Mouse (Mus musculus): ENCODE measurements around the gene Hivep3.
A peak's percentile ranks its signal among the peaks of the same experiment; 100 is the strongest.

The Hivep3 gene

DNA sequence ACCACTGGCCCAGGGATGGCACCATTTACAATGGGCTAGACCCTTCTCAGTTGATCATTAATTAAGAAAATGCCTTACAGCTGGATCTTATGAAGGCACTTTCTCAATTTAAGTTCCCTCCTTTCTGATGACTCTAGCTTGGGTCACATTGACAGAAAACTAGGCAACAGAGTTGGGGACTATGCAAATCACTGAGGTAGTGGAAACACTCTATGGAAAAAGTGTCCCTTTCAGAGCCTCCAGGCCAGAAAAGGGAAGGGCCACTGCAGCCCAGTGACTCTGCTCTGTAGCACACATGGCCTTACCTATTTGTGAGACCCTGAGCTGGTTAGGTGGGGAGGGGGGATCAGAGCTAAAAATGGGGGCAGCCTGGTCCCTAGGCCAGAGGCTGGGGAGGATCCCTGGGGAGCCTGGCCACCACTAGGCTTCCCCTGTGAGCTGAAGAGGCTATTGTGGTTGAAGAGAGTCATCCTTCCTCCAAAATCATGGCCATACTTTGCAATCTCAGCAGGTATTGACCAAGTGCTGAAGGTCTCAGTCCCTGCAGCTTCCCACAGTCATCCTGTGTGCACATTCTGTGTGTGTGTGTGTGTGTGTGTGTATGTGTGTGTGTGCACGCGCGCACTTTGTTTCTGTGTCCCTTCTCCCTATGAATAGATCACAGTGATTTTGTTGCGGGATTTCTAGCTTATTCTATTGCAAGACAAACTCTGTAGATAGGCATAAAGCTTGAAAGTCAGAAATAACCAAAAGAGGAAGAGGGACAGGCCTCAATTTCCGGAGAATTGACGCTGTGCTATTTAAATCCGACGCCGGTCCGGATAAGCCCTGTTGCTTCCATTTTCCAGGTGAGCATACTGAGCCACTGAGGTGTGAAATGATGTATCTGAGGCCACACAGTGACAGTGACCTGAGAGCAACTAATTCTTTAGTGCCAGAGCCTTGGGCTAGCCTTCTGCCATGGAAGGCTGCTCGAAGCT lies 319.7 kb downstream of the Hivep3 start:
- DNase-seq (ENCODE audit: low spot score in 2 of 2): no peak

DNA sequence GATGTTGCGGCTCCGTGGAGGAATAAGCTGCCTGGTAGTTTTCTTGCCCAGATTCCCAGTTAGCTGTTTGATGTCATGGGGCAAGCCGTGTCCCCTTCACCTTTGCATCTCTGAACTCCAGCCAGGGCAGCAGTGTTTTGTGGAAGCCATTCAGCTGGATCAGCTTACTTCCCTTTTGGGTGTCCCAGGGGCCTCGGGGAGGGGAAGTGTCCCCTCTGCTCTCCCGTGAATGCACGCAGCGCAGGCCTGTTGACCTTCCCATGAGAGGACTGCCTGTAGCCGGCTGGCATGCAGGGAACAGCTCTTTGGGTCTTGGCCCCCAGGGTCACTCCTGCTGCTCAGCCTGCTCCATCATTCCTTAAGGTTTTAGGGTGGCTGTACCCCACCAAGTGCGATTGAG lies 320.6 kb downstream of the Hivep3 start:
- DNase-seq (ENCODE audit: low spot score in 2 of 2): no peak

DNA sequence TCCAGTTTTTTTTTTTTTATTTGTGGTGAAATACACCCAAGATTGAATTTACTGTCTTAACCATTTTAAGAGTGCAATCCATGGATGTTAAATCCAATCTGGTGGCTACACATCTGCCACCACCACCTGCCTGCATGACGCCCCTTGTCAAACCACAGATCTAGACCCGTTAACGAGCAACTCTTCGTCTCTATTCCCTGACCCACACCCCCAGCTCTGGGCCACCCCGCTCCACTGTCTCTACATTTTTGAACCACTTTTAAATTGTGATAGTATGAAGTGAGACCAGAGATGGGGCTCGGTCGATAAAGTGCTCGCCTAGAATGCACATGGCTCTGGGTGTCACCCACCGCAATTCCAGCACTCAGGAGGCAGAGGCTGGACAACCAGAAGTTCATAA lies 322.9 kb downstream of the Hivep3 start:
- DNase-seq (ENCODE audit: low spot score in 2 of 2): no peak

DNA sequence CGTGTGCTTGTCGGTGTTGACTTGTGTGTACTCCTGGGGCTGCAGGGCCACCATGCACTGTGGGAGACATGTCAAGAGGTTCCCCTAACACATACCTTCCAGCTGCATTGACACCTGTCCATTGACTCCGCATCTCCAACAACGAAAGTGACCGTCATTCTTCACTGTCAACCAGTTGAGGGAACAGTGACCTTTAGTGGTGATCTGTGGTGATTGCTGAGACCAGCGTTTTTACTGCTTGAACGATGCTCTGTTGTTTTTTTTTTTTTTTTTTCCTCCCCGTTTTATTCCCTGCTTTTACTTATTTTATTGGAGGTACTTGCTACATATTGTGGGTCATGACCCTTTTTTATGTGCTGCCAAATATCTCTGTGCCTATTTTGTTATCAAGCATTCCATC lies 323.9 kb downstream of the Hivep3 start:
- no peak for DNase-seq (ENCODE audit: low spot score in 2 of 2)

DNA sequence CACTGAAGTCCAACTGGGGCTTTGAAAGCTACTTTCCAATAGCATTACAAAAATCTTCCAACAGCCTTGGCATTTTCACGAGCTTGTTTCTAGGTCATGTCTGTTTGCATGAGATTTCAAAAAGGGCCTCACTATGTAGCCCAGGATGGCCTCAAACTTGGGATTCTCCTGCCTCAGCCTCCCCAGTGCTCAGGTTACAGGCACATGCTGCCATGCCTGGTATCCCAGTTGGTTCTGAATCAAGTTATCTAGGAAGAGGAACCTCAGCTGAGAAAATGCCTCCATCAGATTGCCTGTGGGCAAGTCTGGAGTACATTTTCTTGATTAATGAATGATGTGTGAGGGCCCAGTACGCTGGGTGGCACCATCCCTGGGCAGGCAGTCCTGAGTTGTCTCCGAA lies 324.6 kb downstream of the Hivep3 start:
- DNase-seq (ENCODE audit: low spot score in 2 of 2): no peak

DNA sequence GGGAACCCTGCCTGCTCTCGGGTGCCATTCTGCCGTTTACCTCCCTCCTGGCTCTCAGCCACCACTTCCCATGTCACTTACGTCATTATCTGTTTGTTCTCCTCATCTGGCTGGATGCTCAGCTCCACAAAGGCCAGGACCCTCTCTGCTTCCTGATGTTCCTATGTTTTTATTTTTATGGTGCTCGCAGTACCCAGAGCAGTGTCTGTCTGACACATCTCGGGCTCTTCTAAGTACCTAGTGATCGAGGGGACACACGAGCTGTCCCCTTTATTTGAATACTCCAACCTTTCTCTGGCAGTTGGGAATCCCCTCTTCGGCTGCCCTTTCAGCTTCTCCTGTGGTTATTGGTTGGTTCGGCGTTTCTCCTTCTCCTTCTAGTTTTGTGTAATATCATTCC lies 325.2 kb downstream of the Hivep3 start:
- no peak for DNase-seq (ENCODE audit: low spot score in 2 of 2)

DNA sequence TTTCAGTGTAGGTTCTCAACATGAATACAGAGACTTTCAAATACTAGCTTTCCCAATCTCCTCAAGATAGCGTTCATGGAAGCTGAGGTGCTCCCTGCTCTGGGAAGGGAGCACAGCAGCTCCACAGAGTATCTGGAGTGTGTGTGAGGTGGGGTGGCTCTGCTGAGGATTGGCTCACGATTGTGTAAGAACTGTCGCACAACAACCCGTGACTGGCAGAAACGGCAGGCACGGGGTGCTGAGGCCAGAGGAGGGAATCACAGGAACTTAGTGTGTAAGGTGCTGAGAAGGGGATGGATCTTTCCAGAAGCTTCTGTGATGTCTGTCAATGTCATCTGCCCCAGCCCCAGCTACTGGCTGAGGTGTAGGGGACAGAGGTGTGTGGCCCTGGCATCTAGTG lies 328.1 kb downstream of the Hivep3 start:
- no peak for DNase-seq (ENCODE audit: low spot score in 2 of 2)

DNA sequence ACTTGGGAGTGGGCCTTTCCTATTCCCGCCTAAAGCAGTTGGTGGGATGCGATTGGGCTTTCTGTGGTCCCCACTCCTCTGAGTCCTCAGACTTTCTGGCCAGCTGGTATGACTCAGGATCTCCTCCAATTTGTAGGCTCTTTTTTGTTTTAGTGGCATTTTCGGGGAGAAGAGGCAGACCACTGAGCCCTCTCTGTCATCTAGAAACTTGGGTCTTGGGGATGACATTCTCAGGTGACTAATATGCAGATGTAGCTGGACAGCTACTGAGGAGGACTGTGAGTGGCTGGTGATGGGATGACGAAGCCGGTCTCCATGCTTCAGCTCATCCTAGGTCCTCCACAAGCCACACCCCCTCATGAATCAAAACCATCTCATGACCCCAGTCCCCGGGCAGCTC lies 328.6 kb downstream of the Hivep3 start:
- DNase-seq (ENCODE audit: low spot score in 2 of 2): no peak

DNA sequence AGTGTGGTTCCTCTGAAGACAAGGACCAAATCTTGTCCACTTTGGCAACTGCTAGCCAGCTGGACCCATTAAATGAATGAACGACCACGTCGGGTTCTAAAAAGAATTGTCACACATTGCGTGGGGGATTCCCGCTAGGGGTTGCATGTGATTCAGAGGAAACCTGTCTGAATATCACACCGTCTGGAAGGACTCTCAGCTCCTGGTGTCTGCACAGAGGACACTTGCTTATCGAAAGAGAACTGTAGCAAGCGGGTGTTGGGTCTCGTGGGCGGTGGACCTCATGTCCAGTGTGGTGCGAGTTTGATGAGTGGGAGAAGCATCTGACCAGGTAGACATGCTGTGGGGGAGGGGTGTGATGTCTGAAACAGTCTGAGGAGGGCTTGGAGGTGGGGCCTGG lies 329.2 kb downstream of the Hivep3 start:
- DNase-seq (ENCODE audit: low spot score in 2 of 2): no peak

DNA sequence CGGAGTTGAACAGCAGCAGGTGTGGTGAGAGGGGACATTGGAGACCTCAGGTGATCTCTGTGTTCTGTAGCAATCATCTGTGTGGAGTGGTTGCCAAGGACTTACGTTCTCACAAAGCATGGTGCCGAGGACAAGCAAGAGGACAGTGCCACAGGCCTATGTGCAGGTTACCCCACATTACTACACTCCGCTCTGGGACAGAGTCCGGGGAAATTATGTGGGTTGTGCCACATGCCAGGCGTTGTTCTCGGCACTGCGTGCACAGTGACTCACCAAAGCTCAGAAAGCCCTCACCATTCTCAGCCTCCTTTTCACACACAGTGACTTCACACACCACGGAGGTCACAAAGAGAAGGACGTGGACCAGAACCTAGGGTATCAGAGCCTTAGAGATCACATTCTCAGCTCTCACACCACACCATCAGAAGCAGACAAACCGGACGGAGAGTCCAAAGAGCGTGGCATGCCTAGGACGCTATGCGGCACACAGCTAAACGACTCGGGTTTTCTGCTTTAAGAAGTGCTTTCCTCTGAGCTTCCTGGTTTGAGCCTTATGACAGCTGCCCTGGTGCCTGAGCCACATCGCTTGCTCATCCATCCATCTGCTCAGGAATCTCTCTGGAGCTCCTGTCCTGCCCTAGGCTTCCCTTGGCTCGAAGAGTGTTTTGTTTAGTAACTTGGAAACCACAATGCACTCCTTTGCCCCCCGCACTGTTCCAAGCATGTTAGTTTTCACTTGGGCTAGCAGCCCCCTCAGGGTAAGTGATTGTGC lies 330.0 kb downstream of the Hivep3 start:
- DNase-seq (ENCODE audit: low spot score in 2 of 2): no peak

DNA sequence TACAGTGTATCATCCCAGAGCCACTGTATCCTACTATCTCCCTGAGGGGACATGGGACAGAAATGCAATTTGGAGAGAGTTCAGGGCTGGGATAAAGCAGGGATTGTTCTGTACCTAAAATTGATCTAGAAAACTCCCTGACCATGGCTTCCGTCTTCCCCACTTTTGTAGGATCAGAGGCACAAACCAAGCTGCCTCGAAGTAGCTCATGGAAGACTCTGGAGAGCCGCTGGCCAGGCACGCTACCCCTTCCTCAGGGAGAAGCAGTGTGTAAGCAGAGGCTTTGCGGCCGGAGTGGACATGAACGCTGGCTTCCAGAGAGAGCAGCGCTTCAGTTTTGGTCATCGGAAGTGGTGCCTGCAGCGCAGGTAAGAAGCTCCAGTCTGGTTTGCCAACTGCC lies 331.1 kb downstream of the Hivep3 start, which contains the start of gene AL607142.1:
AL607142.1 (plus strand) TSS at position 301 of the 400 bp plus-strand sequence.
- no peak for DNase-seq (ENCODE audit: low spot score in 2 of 2)

DNA sequence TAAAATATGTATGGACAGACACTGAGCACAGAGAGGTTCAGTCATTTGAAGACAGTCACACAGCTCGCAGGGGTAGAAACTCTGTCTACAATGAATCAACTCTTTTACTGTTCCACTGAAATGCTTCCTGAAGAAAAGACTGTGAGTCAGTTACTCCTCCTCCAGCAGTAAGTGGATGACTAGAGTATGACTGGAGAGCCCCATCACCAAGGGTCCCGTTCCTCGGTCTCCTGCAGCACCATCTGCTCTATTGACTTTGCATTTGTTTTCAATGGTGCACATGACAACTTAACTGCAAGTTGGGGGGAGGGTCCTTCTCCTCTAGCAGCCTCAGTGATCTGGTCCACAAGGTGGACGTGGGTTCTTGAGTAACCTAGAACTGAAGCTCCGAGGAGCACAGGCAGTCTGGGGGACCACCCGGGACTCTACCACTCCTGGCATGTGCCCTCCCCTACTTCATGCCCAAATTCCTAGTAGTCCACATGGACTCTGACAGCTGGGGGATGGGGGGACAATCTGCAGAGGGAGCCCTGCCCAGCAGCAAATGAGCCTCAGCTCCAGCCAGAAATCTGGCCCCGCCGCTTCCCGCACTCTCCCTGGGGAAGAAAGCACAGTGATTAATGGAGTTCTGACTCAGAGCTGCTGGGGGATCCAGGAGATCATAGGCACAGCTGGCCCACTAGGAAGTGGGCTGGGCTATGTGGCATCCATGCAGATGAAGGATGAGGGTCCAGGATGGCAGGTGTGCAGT lies 333.4 kb downstream of the Hivep3 start:
- no peak for DNase-seq (ENCODE audit: low spot score in 2 of 2)

DNA sequence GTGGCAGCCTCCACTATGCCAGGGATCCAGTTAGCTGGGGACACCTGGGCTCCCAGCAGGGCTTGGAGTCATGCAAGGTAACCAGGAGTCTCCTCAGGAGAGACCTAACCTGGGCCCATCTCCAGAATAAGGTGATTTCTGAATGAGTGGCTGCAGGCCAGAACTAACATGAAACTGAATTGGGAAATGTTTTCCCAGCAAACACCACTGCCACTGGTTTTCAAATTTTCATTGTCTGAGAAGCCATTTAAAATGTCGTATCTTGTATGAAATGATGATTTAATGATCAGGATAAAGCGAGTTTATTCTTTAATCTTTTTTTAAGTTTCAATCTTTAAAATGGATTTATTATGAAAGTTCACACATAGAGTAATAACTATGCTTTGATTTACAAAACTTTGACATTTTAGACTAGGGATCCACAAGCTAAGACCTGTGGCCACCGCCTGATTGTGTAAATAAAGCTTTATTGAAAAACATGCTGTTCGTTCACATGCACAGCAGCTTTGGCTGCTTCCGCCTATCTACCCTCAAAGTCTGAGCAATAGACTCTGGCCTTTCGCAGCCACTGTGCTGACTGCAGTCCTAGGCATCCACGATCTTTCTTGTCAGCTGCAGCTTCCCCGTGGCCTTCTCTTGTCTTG lies 334.1 kb downstream of the Hivep3 start:
- no peak for DNase-seq (ENCODE audit: low spot score in 2 of 2)

DNA sequence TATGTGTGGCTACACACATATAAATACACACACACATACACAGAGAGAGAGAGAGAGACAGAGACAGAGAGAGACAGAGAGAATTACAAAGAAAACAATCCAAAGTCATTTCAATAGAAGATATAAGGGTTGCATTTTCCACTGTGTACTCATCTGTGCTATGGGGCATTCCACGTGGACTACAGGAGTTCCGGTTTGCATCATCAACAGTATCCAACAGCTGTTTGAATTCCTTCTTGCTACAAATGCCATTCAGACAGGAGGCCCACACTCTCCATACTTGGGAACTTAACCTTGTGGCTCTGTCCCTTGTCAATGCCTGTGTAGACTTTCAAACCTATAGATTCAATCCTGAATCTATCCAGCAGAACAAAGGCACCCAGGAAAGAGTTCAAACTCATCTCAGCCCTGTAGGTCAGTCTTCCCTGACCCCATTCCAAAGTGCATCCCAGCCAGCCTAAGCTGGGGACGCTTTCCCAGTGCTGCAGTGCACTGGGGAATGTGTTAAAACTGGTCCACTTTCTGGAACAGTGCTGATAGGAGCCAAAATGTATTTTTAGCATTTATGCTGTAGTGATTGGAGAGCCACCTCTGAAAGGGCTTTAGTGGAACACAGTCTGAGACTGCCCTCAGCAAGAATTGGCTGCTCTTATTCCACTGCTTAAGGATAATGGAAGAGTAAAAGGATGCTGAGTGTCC lies 335.4 kb downstream of the Hivep3 start:
- DNase-seq (ENCODE audit: low spot score in 2 of 2): no peak

DNA sequence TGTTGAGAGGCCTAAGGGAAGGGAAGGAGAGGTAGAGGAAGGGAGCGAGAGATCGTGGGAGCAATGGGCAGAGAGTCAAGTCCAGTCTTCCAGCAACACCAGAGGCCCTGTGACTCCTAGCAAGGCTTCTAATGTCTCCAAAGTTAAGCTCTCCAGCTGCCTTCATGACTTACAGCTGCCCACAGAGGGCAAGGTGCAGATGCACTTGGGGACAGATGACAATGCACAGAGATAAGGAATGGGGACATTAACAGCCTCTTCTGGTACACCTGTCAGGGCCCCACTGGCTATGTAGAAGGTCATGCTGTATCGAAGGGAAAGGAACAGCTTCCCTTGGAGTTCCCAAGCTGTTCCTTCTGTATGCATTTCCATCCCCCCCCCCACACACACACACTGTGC lies 336.0 kb downstream of the Hivep3 start:
- no peak for DNase-seq (ENCODE audit: low spot score in 2 of 2)

DNA sequence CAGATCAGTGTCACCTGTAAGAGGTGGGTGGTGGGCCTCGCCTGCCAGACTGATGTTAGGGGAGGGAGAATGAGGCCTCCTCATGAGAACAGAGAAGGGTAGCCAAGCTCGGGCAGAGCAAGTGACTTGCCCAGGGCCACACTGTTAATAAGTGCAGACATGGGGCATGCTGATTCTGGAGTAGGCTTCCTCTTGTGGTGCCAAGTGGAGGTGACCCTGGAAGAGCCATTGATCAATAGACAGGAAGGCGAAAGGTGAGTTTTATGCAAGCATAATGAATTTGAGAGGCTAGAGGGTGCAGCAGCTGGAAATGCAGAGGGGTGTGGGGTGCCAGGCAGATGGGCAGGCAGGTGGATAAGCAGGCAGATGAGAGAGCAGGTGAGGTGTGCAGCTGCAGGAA lies 337.8 kb downstream of the Hivep3 start:
- no peak for DNase-seq (ENCODE audit: low spot score in 2 of 2)

DNA sequence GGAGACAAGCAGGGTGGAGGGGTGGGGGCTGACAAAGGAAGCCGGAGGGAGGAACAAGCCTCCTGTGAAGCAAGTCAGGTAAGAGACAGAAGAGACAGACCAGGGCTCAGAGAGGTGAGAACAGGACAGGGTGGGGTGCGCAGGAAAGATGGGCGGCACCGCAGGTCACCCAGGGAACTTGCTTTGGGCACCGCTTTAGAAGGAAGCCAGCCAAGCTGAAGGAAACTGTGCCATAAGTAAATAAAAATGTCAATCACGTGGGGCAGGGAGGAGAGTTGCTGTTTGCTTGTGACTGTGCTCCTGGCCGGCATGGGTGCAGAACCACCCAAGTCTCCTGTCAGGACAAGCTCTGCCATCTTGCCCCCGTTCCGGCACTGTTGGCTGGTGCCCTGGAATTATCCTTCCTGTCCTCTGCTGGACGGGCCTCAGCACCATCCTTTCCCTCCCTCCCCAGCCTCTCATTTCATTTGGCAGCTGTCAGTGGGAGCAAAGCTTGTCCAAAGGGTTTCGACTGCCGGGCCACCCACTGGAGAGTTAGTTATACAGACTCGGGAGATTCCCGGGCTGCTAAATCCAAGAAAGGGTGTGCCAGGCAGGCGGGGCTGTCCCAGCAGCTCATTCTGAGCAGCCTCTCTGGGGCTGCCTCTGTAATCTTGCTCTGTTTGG lies 338.4 kb downstream of the Hivep3 start:
- no peak for DNase-seq (ENCODE audit: low spot score in 2 of 2)

DNA sequence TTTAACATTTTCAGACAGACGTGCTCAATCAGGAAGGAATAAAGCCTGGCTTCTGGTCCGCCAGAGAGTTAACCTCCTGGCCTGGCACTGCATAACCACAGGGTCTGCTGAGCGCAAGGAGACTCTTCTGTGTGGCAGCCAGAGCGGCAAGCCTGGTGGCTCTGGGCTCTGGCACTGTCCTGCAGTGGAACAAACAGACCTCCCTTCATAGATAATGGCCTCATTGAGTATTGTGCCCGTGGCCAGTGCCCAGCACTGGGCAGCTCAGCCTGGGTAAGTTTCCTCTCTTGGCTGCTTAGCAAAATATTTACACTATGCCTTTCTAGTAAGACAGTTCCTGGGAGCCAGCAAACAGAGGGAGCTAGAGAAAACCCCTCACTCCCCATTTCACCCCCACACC lies 340.5 kb downstream of the Hivep3 start:
- DNase-seq (ENCODE audit: low spot score in 2 of 2): peak in 1 of 2 experiments; percentile 42

DNA sequence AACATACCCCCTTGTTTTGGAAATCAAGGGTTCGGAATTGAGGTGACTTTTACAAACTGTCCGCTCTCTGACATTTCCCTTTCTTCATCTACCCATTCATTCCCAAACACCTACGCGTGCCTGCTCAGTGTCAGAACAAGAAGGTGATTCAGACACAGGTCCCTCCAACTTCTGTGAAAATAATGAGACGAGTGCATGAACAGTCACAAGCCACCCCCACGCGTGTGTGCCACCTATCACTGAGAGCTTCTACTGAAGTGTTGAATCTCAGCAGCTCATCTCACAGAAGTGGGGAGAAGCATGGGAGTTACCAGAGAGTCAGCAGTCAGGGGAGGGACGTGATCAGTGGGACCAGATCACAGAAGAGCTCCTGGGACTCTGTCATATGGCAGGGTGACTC lies 343.7 kb downstream of the Hivep3 start:
- DNase-seq (ENCODE audit: low spot score in 2 of 2): no peak

DNA sequence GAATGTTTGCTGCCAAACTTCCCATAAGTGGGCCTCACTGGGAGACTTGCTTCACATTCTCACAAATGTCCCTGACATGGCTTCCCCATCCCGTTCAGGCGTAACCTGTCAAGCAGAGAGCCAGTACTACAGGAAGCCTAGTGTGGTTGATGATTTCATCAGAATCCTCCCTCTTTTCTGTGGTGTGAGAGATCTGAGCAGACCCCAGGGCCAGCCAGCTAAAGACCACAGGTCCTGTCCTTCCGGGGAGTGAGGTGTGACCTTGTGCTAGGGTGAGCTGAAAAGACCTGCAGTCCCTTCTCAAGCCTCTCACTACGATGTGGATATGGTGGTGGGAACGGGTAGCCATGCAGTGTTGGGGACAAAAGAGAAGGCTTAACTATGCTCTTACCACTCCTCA lies 348.9 kb downstream of the Hivep3 start:
- no peak for DNase-seq (ENCODE audit: low spot score in 2 of 2)

Measured in frontal cortex, postnatal 10 days (tissue).